Mouse (Mus musculus) thymus, adult 18-20 months (tissue): Measurements from ENCODE around the gene Zswim7.
"Not testable (repeated sequence)": the region's sequence is repeated elsewhere in the genome, so short reads cannot be mapped to it uniquely, and the experiment has no call there.

ENCODE experiments used
- DNase-seq, 2 experiments: peaks; one replicate each; pipeline ENCODE4 v3.0.0; 2022; ENCODE audit warnings: mixed read lengths in 2 of 2

Gene Zswim7

GRCm38 (mm10) chr11:62280675-62281600, at the start of gene Zswim7, which contains the start of gene Ttc19:
Gene Zswim7 (minus strand): TSS chr11:62281375.
Gene Ttc19 (plus strand): TSS chr11:62281473.
- peak; percentile 76 to 81 for DNase-seq

DNA sequence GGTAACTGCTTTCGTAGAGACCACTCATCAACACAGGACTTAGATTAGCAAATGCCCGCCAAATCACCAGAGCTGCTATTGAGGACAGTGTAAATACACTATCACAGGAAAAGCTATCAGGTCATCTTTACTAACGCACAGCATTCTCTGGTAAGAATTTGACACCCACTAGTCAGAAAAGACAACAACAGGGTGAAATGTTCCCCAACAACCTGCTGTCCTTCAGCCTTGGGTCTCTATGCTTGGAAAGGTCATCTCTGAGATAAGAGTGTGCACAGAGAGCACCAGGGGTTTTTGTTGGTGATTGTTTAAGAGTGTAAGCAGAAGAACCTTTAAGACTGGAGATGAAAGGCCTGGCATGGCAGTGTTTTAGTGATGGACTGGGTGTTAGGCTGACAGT, 42.5 kb upstream of the Zswim7 start:
- no peak for DNase-seq

DNA sequence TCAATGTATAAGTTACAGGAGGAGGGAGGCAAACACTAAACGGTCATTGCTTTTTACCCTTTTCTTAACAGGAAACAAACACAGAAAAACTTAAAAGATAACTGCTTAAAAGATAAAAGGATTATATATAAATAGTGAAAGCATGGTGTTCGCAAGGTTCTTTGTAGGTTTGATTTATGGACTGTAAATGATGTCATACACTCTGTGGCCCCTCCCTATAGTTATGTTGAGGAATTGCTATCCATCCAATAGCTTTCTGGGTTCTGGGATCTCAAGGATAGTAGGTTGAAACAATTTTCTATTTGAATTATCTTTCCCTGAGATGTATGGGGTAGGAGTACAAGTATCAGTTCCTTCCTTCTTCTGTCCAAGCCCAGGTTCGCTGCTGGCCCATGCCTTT, 38.9 kb upstream of the Zswim7 start:
- DNase-seq = no peak

DNA sequence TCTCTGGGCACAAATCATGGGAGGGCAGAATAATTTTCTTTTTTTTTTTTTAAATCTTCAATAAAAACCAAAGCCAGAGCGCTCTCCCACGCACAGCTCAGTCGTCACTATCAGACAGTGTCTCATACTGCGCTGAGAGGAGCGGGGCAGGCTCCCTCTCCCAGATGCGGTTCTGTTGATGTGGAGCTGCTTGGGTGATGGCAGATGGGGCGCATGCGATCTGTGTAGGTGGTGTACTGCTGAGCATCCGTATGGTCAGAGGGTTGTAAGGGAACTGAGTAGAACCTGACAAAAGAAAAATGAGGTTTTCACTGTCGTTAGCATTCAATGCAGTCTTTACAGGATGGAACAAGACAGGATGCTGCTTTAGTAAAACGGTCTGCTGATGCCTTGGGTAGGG, 36.6 kb upstream of the Zswim7 start:
- DNase-seq = no peak

- no peak for DNase-seq
These were observed 33.8 kb upstream of the Zswim7 start for GRCm38 (mm10) chr11:62314984-62315383.

DNA sequence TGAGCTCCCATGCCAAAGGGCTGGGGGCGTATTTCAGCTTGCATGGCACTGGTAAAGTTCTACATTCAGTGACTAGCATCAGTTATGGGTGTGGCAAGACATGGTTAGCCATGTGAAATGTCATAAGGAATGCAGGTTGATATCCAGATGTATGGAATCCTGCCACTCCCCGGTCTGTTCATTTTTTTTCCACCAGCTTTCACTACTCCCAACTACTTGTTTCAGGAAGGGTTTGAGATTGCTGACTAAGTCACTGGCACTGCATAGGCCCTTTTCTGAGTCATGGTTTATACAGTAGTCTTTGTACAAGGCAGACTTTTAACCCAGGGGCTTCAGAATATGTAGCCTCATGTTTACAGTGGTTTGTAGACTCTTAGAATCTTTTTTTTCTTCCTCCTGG, 28.1 kb upstream of the Zswim7 start:
- DNase-seq = no peak

- DNase-seq = no peak
These were observed 24.7 kb upstream of the Zswim7 start for GRCm38 (mm10) chr11:62305866-62306265.

DNA sequence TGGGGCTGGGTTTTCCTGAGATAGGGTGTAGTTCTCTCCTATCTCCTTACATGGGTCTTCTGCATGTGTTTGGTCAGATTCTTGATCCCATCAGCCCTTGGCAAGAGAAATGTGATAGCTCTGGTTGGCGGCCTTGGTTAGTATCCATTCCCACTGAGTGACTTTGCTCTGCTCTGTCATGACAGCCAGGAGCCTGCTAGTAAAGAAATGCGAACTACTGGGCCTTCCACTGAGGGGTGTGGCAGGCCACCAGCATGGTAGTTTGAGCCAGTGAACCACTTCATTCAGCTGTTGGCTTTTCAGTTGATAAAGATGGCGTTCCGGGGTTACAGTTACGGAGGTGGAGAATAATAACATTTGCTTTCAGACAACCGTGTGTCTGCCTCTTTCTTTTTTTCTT, 17.7 kb upstream of the Zswim7 start:
- DNase-seq = no peak

DNA sequence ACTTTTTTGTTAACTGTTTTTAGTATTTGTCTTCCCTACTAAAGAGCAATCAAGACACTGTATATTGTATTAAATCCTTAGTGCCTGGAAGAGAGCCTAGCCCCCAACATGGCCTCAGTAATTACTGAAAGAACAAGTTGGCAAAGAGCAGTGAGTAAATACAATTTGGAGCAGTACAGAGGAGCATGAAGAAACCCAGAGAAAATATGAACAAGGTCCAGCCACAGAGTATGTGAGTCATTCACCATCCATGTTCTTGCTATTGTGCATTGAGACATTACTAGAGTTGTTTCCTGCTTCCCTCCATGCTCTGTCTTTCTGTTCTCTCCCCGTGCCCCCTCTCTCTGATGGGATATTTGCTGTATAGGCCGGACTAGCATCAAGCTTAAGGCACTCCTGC, 12.9 kb upstream of the Zswim7 start:
- DNase-seq = no peak

GRCm38 (mm10) chr11:62287700-62288099, 6.5 kb upstream of the Zswim7 start:
- DNase-seq = no peak

DNA sequence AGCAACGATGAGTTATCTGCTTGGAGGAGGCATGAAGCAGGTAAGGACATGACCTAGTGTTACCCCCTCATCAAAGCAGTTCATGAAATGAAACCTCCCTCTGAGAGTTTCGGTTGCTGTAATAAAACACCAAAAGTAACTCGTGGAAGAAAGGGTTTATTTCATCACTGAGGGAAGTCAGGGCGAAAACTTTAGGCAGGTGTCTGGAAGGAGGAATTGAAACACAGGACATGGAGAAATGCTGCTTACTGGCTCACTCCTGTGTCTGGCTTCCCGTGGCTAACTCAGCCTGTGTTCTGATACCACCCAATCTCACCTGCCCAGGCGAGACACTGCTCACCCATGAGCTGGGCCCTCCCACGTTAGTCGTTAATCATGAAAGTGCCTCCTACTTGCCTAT, 3.8 kb upstream of the Zswim7 start:
- DNase-seq = no peak

DNA sequence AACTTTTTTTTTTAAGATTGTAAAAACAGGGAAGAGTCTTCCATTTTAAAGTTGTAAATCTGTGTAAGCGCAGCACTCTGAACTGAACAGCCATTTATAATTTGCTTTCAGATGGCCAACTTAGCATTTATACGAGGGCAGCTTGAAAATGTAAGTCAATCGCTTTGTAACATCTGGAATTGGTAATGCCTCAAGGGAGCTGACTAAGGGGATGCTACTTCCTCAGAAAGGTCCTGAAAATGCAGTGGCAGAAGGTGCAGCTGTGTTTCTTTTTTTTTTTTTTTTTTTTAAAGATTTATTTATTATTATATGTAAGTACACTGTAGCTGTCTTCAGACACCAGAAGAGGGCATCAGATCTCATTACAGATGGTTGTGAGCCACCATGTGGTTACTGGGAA, 2.8 kb upstream of the Zswim7 start:
- not testable (repeated sequence) for DNase-seq

DNA sequence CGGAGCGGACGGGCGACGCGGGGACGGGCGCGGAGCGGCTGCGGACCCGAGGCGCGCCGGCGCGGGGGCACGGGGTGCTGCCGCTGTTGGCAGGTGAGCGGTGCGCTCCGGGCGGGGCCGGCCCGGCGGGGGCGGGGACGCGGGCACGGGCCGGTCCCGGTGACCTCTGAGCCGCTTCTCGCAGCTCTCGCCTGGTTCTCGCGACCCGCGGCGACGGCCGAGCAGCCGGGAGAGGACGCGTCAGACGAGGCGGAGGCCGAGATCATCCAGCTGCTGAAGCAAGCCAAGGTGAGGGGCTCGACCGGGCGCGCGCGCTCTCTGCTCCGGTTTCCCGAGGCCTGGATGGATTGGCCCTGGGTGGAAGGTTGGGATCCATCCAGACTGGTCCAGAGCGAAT, 424 bp upstream of the Zswim7 start:
- no peak for DNase-seq

DNA sequence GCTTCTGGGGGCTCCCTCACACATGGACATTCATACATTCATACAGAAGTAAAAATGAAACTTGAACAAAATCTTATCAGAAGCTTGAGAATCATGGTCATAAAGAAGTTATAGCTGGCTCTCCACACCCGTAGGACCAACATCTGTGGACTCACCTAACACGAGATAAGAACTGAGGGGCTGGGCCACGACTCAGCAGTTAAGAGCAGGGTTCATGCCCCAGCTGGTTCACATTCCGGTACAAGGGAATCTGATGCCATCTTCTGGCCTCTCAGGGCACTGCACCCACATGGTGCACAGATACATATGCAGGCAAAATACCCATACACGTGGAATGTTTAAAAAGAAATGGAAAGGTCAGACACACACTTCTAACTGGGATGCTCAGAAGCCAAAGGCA, 3.1 kb downstream of the Zswim7 start:
- peak; percentile 11 to 30 for DNase-seq

GRCm38 (mm10) chr11:62277086-62277485, 4.1 kb downstream of the Zswim7 start:
- DNase-seq = no peak

DNA sequence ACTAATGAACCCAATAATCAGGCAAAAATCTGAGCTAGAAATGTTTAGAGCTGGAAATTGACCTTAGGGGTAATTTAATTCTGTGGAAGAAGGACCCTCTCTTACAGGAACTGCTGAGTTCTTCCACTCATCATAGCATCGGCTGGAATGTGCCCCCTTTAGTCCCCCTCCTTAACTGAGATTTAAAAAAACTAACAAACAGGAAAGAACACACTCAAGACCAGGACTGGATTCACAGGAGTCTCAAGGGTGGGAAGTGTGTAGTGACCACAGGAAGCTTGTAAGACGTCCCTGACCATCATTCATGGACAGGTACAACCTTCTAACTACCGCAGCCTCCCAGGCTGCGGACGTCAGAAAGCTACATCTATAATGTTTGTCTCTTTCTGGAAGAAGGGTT, 10.3 kb downstream of the Zswim7 start:
- no peak for DNase-seq

- DNase-seq = no peak
These were observed 12.1 kb downstream of the Zswim7 start for GRCm38 (mm10) chr11:62269097-62269496.

DNA sequence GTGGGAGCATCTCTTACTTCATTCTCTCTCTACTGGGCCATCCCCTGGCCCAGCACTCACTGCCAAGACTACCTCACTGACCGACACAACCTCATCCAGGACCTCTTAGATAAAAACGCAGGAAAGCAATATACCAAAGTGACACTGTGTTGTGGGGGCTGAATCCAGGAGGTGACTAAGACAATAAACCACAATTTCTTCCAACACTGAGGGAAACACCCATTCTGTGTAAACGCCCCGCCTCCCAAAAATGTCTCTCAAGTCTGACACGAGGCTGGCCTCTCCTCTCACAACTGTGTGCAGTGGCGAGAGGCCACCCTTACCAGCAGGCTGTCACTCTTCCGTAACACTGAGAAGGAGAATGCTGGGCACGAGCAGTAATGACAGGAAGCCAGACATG, 12.8 kb downstream of the Zswim7 start:
- DNase-seq = no peak

GRCm38 (mm10) chr11:62266466-62267214, 14.5 kb downstream of the Zswim7 start:
- DNase-seq = no peak

DNA sequence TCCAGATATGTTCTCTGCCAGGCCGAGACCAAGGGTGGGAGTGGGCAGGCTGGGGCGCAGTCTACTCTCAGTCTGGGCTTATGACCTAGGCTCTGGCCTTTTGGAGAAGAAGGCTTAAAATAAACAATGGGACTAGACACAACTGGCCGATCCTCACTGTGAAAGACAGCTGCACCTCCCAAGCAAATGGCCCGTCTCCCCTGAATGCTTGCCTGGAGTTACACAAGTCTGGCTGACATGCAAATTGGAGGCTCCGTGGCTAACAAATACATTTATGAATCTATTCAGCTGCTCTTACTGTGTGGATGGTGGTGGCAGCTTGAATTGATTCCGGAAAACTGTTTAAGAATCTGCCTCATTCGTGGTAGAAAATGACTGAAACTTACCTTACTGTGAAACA, 15.5 kb downstream of the Zswim7 start:
- no peak for DNase-seq

GRCm38 (mm10) chr11:62264018-62264417, 17.2 kb downstream of the Zswim7 start:
- DNase-seq = no peak

DNA sequence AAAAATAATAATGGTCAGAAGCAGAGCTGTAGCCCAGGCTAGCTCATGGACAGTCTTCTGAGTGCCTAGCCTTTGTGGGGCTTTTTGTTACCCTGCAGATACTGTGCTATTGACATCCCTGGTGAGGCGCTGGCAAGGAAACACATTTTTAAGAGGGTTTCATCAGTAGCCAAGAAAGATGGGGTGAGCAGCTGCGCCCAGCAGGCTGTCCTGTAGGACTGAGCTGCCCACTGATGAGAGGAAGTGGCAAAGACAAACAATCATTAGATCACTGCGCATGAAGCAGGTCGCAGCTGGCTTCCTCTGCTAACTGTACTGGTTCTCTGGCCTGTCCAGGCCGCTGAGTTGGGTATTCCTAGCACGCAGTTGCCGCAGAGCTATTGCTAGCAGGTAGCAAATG, 17.6 kb downstream of the Zswim7 start:
- no peak for DNase-seq

DNA sequence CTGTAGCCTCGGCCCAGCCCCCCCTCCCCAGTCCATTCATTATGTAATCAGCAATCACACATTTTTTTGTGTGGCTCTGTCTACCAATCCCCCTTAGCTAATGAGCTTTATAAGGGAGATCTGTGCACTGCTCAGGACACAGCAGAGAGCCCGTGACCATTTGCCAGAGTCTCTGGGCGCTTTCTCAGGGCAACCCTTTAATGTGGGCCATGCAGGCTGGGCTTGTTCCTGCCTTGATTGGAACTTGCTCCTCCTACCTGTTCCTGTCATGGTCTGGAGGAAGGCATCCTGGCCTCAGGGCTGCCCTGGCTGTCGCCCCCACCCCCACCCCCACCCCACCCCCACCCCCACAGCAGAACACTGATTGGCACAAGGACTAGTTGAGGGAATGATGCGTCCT, 22.0 kb downstream of the Zswim7 start:
- no peak for DNase-seq

GRCm38 (mm10) chr11:62253380-62253779, 27.8 kb downstream of the Zswim7 start:
- no peak for DNase-seq
